Mouse (Mus musculus): ENCODE results near the gene Nradd. TPM values are rescaled to one million over a fixed set of nuclear protein-coding genes. Genes with fewer than 3 reads are reported as not detected.

Gene Nradd
- 25.1 and 29.2 TPM in 2 replicates for polyA plus RNA-seq (2014; fragmentation: Nextera tagmentation; extraction: Ambion mirVana)

- H3K9me3 ChIP-seq (replicated peaks; ENCODE audit: control insufficient read depth, low read length): no peaks in the 10 kb centered on the region
- H3K4me3 ChIP-seq (ENCODE audit: low read depth, low read length): peak within 1 kb of the TSS; percentile 44
- H3K9ac ChIP-seq (replicated peaks; ENCODE audit: low read length): peak within 1 kb of the TSS; percentile 73
- H3K4me1 ChIP-seq (ENCODE audit: control insufficient read depth, insufficient read depth, low read length): 0 out of 2 replicates have a peak, but pooled peaks cover 2% of the 10 kb centered on the region
- H3K4me2 ChIP-seq (ENCODE audit: low read depth, low read length): peak within 1 kb of the TSS; percentile 87
- H3K36me3 ChIP-seq (replicated peaks; ENCODE audit: control insufficient read depth, insufficient read depth, low read depth, low read length): no peaks in the 10 kb centered on the region; the same call in none of the 2 replicates
- H3K27me3 ChIP-seq (ENCODE audit: control insufficient read depth, insufficient read depth, low read length): no peaks in the 10 kb centered on the region
- peak; percentile 92 for ATAC-seq (replicated peaks; ENCODE audit: insufficient number of reproducible peaks, low FRiP score, low TSS enrichment, low read depth)
- under 1% methylated on average over 41 of the region's 41 CpGs for WGBS
- peak within 1 kb of the TSS; percentile 66 for H3K27ac ChIP-seq (replicated peaks; ENCODE audit: low read depth, low read length)
- DNase-seq (ENCODE audit: low spot score): peak; percentile 97
Measured at GRCm38 (mm10) chr9:110624361-110625166, at the start of gene Nradd. Gene Nradd (minus strand): TSS chr9:110624452.

GRCm38 (mm10) chr9:110673107-110673752 is 49.0 kb upstream of the Nradd start:
- Histone ChIP-seq H3K4me3 (ENCODE audit: low read depth, low read length) (no peak overlapping the region), H3K4me2 (ENCODE audit: low read depth, low read length) (no peak overlapping the region), H3K9me3 (replicated peaks; ENCODE audit: control insufficient read depth, low read length) (no peaks in the 10 kb centered on the region), H3K27me3 (ENCODE audit: control insufficient read depth, insufficient read depth, low read length) (no peaks in the 10 kb centered on the region), H3K36me3 (replicated peaks; ENCODE audit: control insufficient read depth, insufficient read depth, low read depth, low read length) (no peaks in the 10 kb centered on the region), H3K4me1 (ENCODE audit: control insufficient read depth, insufficient read depth, low read length) (no peaks in the 10 kb centered on the region), H3K27ac (replicated peaks; ENCODE audit: low read depth, low read length) (no peak overlapping the region), H3K9ac (replicated peaks; ENCODE audit: low read length) (no peak overlapping the region)
- DNase-seq (ENCODE audit: low spot score): no peak
- ATAC-seq (replicated peaks; ENCODE audit: insufficient number of reproducible peaks, low FRiP score, low TSS enrichment, low read depth): no peak
- WGBS: 60% methylated on average over 10 of the region's 10 CpGs

- no peaks in the 10 kb centered on the region for H3K9me3 ChIP-seq (replicated peaks; ENCODE audit: control insufficient read depth, low read length)
- no peaks in the 10 kb centered on the region for H3K27me3 ChIP-seq (ENCODE audit: control insufficient read depth, insufficient read depth, low read length)
- no peak overlapping the region for H3K9ac ChIP-seq (replicated peaks; ENCODE audit: low read length)
- no peak overlapping the region for H3K4me3 ChIP-seq (ENCODE audit: low read depth, low read length)
- no peaks in the 10 kb centered on the region for H3K36me3 ChIP-seq (replicated peaks; ENCODE audit: control insufficient read depth, insufficient read depth, low read depth, low read length)
- DNase-seq (ENCODE audit: low spot score) (no peak), ATAC-seq (replicated peaks; ENCODE audit: insufficient number of reproducible peaks, low FRiP score, low TSS enrichment, low read depth) (peak; percentile 20; the same call in 1 of the 2 replicates)
- no peak overlapping the region for H3K4me2 ChIP-seq (ENCODE audit: low read depth, low read length)
- H3K27ac ChIP-seq (replicated peaks; ENCODE audit: low read depth, low read length): no peak overlapping the region
- 64% methylated on average over 7 of the region's 7 CpGs for WGBS
- H3K4me1 ChIP-seq (ENCODE audit: control insufficient read depth, insufficient read depth, low read length): no peaks in the 10 kb centered on the region
Measured at GRCm38 (mm10) chr9:110672462-110673106, 48.3 kb upstream of the Nradd start.

- no peaks in the 10 kb centered on the region for H3K4me1 ChIP-seq (ENCODE audit: control insufficient read depth, insufficient read depth, low read length)
- H3K36me3 ChIP-seq (replicated peaks; ENCODE audit: control insufficient read depth, insufficient read depth, low read depth, low read length): no peaks in the 10 kb centered on the region
- no peak overlapping the region for H3K4me2 ChIP-seq (ENCODE audit: low read depth, low read length)
- WGBS: 82% methylated on average over 5 of the region's 5 CpGs
- no peak for DNase-seq (ENCODE audit: low spot score)
- no peak for ATAC-seq (replicated peaks; ENCODE audit: insufficient number of reproducible peaks, low FRiP score, low TSS enrichment, low read depth)
- no peak overlapping the region for H3K4me3 ChIP-seq (ENCODE audit: low read depth, low read length)
- no peaks in the 10 kb centered on the region for H3K27me3 ChIP-seq (ENCODE audit: control insufficient read depth, insufficient read depth, low read length)
- H3K9ac ChIP-seq (replicated peaks; ENCODE audit: low read length): no peak overlapping the region
- H3K9me3 ChIP-seq (replicated peaks; ENCODE audit: control insufficient read depth, low read length): no peaks in the 10 kb centered on the region
- no peak overlapping the region for H3K27ac ChIP-seq (replicated peaks; ENCODE audit: low read depth, low read length)
Measured at GRCm38 (mm10) chr9:110669785-110670184, 45.5 kb upstream of the Nradd start.

GRCm38 (mm10) chr9:110668601-110669293 is 44.5 kb upstream of the Nradd start:
- H3K9ac ChIP-seq (replicated peaks; ENCODE audit: low read length): no peak overlapping the region
- H3K36me3 ChIP-seq (replicated peaks; ENCODE audit: control insufficient read depth, insufficient read depth, low read depth, low read length): no peaks in the 10 kb centered on the region
- no peak for ATAC-seq (replicated peaks; ENCODE audit: insufficient number of reproducible peaks, low FRiP score, low TSS enrichment, low read depth)
- 95% methylated on average over 6 of the region's 6 CpGs for WGBS
- no peak overlapping the region for H3K4me2 ChIP-seq (ENCODE audit: low read depth, low read length)
- no peak overlapping the region for H3K4me3 ChIP-seq (ENCODE audit: low read depth, low read length)
- H3K9me3 ChIP-seq (replicated peaks; ENCODE audit: control insufficient read depth, low read length): no peaks in the 10 kb centered on the region
- H3K4me1 ChIP-seq (ENCODE audit: control insufficient read depth, insufficient read depth, low read length): no peaks in the 10 kb centered on the region
- H3K27ac ChIP-seq (replicated peaks; ENCODE audit: low read depth, low read length): no peak overlapping the region
- no peak for DNase-seq (ENCODE audit: low spot score)
- H3K27me3 ChIP-seq (ENCODE audit: control insufficient read depth, insufficient read depth, low read length): no peaks in the 10 kb centered on the region

- Histone ChIP-seq H3K36me3 (replicated peaks; ENCODE audit: control insufficient read depth, insufficient read depth, low read depth, low read length) (no peaks in the 10 kb centered on the region), H3K9ac (replicated peaks; ENCODE audit: low read length) (no peak overlapping the region), H3K4me3 (ENCODE audit: low read depth, low read length) (no peak overlapping the region), H3K27me3 (ENCODE audit: control insufficient read depth, insufficient read depth, low read length) (no peaks in the 10 kb centered on the region), H3K4me2 (ENCODE audit: low read depth, low read length) (no peak overlapping the region), H3K9me3 (replicated peaks; ENCODE audit: control insufficient read depth, low read length) (no peaks in the 10 kb centered on the region), H3K4me1 (ENCODE audit: control insufficient read depth, insufficient read depth, low read length) (no peaks in the 10 kb centered on the region), H3K27ac (replicated peaks; ENCODE audit: low read depth, low read length) (no peak overlapping the region; the same call in 1 of the 2 replicates)
- no peak for DNase-seq (ENCODE audit: low spot score)
- WGBS: 84% methylated on average over 4 of the region's 4 CpGs
- ATAC-seq (replicated peaks; ENCODE audit: insufficient number of reproducible peaks, low FRiP score, low TSS enrichment, low read depth): no peak
Measured at GRCm38 (mm10) chr9:110667219-110667836, 43.1 kb upstream of the Nradd start.

GRCm38 (mm10) chr9:110666374-110666773 is 42.1 kb upstream of the Nradd start:
- Histone ChIP-seq H3K4me3 (ENCODE audit: low read depth, low read length) (no peak overlapping the region), H3K4me1 (ENCODE audit: control insufficient read depth, insufficient read depth, low read length) (no peaks in the 10 kb centered on the region), H3K36me3 (replicated peaks; ENCODE audit: control insufficient read depth, insufficient read depth, low read depth, low read length) (no peaks in the 10 kb centered on the region), H3K27me3 (ENCODE audit: control insufficient read depth, insufficient read depth, low read length) (no peaks in the 10 kb centered on the region), H3K9ac (replicated peaks; ENCODE audit: low read length) (no peak overlapping the region), H3K27ac (replicated peaks; ENCODE audit: low read depth, low read length) (no peak overlapping the region), H3K4me2 (ENCODE audit: low read depth, low read length) (no peak overlapping the region), H3K9me3 (replicated peaks; ENCODE audit: control insufficient read depth, low read length) (no peaks in the 10 kb centered on the region)
- 40% methylated on average over 8 of the region's 8 CpGs for WGBS
- ATAC-seq (replicated peaks; ENCODE audit: insufficient number of reproducible peaks, low FRiP score, low TSS enrichment, low read depth) (no peak), DNase-seq (ENCODE audit: low spot score) (no peak)

All from embryonic facial prominence, embryonic 11.5 days (tissue).